Mouse (Mus musculus): Measurements from ENCODE around the gene Cryga.
"Not testable (repeated sequence)": the region's sequence is repeated elsewhere in the genome, so short reads cannot be mapped to it uniquely, and the experiment has no call there.

Gene Cryga

GRCm38 (mm10) chr1:65088567-65089356 is 14.4 kb downstream of the Cryga start:
- DNase-seq: no peak

GRCm38 (mm10) chr1:65082188-65082587 is 21.0 kb downstream of the Cryga start, which contains the start of gene Crygb:
Crygb (minus strand) TSS chr1:65082288.
- DNase-seq: no peak

- DNase-seq: no peak
Observed at GRCm38 (mm10) chr1:65075607-65076006, 27.6 kb downstream of the Cryga start.

DNA sequence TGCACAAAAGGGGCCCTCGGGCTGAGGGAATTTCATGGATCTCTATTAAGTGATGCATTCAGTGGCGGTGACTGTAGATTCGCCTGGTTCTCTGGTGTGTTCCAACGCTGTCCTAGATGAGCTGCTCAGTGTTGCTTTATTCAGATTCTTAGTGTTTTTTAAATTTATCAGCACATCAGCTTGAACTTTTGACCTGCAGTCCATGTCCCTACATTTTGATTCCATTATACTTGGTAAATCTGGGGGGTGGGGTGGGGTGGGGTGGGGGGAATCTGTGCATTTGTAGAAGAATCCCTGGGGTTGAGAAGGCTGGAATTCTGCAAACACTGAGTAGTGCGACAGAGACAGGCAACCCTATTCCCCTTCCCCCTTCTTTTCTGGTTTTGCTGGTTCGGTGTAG is 29.6 kb downstream of the Cryga start, which contains the start of gene Crygc:
Gene Crygc, minus strand, starts transcription at position 101 of the 400 bp plus-strand sequence.
- DNase-seq: no peak

DNA sequence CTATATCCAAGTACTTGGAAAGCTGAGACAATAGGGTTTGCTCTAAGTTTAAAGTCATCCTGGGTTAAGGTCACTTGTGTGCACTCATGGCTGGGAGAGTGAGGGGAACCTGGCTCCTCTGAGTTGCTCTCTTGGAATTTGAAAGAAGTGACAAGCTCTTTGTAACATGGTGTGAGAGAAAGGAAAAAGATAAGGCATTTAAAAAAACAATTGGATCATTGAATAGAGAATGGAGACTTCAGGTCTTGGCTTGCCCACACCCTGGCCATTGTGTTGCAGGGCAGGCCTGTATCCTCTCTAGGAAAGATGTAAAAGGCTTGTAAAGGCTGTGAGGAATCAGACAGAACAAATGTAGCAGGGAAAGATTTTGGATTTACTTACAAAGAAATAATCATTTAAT is 35.3 kb downstream of the Cryga start:
- DNase-seq: no peak

- DNase-seq: no peak
Observed at GRCm38 (mm10) chr1:65064201-65064600, 39.0 kb downstream of the Cryga start.

DNA sequence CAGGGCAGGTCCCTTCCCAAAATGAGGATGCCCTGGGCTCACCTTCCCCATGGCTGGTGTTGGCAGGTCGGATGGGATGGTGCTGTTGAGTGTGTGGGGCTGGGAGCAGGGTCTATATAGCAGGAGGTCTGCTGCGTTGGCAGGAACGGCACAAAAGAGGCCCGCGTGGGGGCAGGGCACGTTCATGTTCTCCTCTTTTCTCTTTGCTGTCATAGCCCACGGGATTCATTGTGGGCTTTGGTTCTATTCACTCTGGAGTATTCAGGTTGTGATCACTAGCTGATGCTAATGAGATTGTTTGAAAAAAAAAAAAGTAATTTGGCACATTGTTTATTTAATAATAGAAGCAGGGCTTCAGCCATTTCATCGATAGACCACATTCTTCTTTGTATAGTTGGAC is 39.8 kb downstream of the Cryga start, which contains the start of gene Crygd:
Gene Crygd, minus strand, starts transcription at position 101 of the 400 bp plus-strand sequence.
- no peak for DNase-seq

DNA sequence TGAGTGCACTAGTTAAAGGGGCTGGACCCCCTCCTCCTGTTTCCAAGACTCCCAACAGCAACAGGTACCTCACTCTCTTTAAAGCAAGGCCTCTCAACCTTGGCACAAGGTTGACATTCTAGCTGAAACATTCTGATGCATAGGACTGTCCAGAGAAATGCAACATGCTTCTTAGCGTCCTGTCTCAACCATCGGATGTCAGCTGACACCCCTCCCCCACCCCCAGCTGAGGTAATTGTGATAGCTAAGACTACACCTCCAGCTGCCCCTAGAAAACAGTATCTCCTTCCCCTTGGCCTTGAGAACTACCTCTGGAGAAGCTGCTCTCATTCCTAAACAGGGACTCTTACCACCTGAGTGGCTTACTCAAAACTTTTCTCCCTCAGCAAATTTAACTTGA is 51.0 kb downstream of the Cryga start:
- no peak for DNase-seq

DNA sequence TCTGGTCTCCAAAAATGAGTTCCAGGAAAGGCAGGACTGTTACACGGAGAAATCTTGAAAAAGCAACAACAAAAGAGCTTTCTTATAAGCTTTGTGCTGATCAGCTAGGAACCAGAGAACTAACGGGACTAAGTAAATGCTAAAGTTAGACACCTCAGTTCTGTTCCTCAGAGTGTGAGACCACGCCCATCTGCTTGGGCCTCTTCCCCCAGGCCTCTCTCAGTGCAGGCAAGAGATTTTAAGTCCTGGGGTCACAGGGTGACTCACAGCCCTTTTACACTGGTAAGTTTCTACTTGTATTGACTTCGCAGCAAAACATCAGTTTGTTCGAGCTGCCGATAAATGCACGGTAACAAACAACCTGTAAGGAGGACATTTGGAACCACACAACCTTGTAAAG is 51.5 kb downstream of the Cryga start:
- no peak for DNase-seq

DNA sequence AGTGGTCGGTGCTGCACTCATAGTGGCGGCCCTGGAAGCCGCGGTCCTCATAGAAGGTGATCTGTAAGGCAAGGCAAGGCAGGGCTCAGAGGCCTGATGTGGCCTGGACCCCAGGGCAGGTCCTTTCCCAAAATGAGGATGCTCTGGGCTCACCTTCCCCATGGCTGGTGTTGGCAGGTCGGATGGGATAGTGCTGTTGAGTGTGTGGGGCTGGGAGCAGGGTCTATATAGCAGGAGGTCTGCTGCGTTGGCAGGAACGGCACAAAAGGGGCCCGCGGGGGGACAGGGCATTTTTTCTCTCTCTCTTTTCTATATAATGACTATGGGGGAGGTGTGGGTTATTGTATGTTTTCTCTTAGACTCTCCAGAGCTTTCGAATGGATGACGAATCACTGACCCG is 52.2 kb downstream of the Cryga start, which contains the start of gene Cryge:
Gene Cryge, minus strand, starts transcription at position 198 of the 400 bp plus-strand sequence.
- DNase-seq: not testable (repeated sequence)
